Mouse (Mus musculus): Measurements from ENCODE around the gene Rlbp1. TPM values are rescaled to one million over a fixed set of nuclear protein-coding genes. Genes with fewer than 3 reads are reported as not detected.

Gene Rlbp1
- polyA plus RNA-seq, 1 experiment = 0.33 TPM

- no peak for DNase-seq
- Histone ChIP-seq H3K4me1 (ENCODE audit: control insufficient read depth, insufficient read depth, low read length) (no peaks in the 10 kb centered on the region), H3K27ac (ENCODE audit: insufficient read depth, low read depth, low read length) (no peak overlapping the region), H3K27me3 (replicated peaks; ENCODE audit: control insufficient read depth, insufficient read depth, low read length) (no peaks in the 10 kb centered on the region), H3K36me3 (ENCODE audit: control insufficient read depth, insufficient read depth, low read length) (peaks cover 1% of the 10 kb centered on the region; the same call in 1 of the 2 replicates), H3K4me3 (ENCODE audit: insufficient read depth, low read depth, low read length) (no peak overlapping the region)
- 83% methylated on average over 7 of the region's 7 CpGs for WGBS
- no peak for TF ChIP-seq POLR2A (IDR thresholded peaks at IDR 0.05; ENCODE audit: low read depth, low read length)
- TF ChIP-seq CTCF (conservative IDR thresholded peaks at IDR 0.05; ENCODE audit: insufficient read depth, insufficient read length, low read depth, low read length) = no peak
Measured at GRCm38 (mm10) chr7:79362830-79363229, 24.0 kb downstream of the Rlbp1 start.

GRCm38 (mm10) chr7:79362208-79362607 lies 24.6 kb downstream of the Rlbp1 start:
- no peaks in the 10 kb centered on the region for H3K27me3 ChIP-seq (replicated peaks; ENCODE audit: control insufficient read depth, insufficient read depth, low read length)
- no peak for DNase-seq
- peaks cover 3% of the 10 kb centered on the region; the same call in 1 of the 2 replicates for H3K36me3 ChIP-seq (ENCODE audit: control insufficient read depth, insufficient read depth, low read length)
- no peak overlapping the region for H3K4me3 ChIP-seq (ENCODE audit: insufficient read depth, low read depth, low read length)
- no peak overlapping the region for H3K27ac ChIP-seq (ENCODE audit: insufficient read depth, low read depth, low read length)
- TF ChIP-seq CTCF (conservative IDR thresholded peaks at IDR 0.05; ENCODE audit: insufficient read depth, insufficient read length, low read depth, low read length) (no peak), POLR2A (IDR thresholded peaks at IDR 0.05; ENCODE audit: low read depth, low read length) (no peak)
- H3K4me1 ChIP-seq (ENCODE audit: control insufficient read depth, insufficient read depth, low read length) = no peaks in the 10 kb centered on the region
- 63% methylated on average over 8 of the region's 8 CpGs for WGBS

- H3K27me3 ChIP-seq (replicated peaks; ENCODE audit: control insufficient read depth, insufficient read depth, low read length) = no peaks in the 10 kb centered on the region
- DNase-seq = no peak
- H3K36me3 ChIP-seq (ENCODE audit: control insufficient read depth, insufficient read depth, low read length) = peaks cover 8% of the 10 kb centered on the region
- H3K4me3 ChIP-seq (ENCODE audit: insufficient read depth, low read depth, low read length) = no peak overlapping the region
- WGBS = 69% methylated on average over 11 of the region's 11 CpGs
- H3K27ac ChIP-seq (ENCODE audit: insufficient read depth, low read depth, low read length) = no peak overlapping the region
- TF ChIP-seq POLR2A (IDR thresholded peaks at IDR 0.05; ENCODE audit: low read depth, low read length) (no peak), CTCF (conservative IDR thresholded peaks at IDR 0.05; ENCODE audit: insufficient read depth, insufficient read length, low read depth, low read length) (no peak)
- H3K4me1 ChIP-seq (ENCODE audit: control insufficient read depth, insufficient read depth, low read length) = no peaks in the 10 kb centered on the region
Measured at GRCm38 (mm10) chr7:79360056-79360455, 26.8 kb downstream of the Rlbp1 start.

- Histone ChIP-seq H3K27me3 (replicated peaks; ENCODE audit: control insufficient read depth, insufficient read depth, low read length) (no peaks in the 10 kb centered on the region), H3K27ac (ENCODE audit: insufficient read depth, low read depth, low read length) (no peak overlapping the region), H3K4me3 (ENCODE audit: insufficient read depth, low read depth, low read length) (no peak overlapping the region), H3K4me1 (ENCODE audit: control insufficient read depth, insufficient read depth, low read length) (no peaks in the 10 kb centered on the region), H3K36me3 (ENCODE audit: control insufficient read depth, insufficient read depth, low read length) (peaks cover 11% of the 10 kb centered on the region)
- DNase-seq = no peak
- WGBS = 92% methylated on average over 3 of the region's 3 CpGs
- TF ChIP-seq POLR2A (IDR thresholded peaks at IDR 0.05; ENCODE audit: low read depth, low read length) (no peak), CTCF (conservative IDR thresholded peaks at IDR 0.05; ENCODE audit: insufficient read depth, insufficient read length, low read depth, low read length) (no peak)
Measured at GRCm38 (mm10) chr7:79359183-79359435, 27.7 kb downstream of the Rlbp1 start.

GRCm38 (mm10) chr7:79358350-79359182 lies 28.3 kb downstream of the Rlbp1 start:
- H3K27ac ChIP-seq (ENCODE audit: insufficient read depth, low read depth, low read length) = no peak overlapping the region
- no peak overlapping the region for H3K4me3 ChIP-seq (ENCODE audit: insufficient read depth, low read depth, low read length)
- H3K4me1 ChIP-seq (ENCODE audit: control insufficient read depth, insufficient read depth, low read length) = no peaks in the 10 kb centered on the region
- 63% methylated on average over 15 of the region's 15 CpGs for WGBS
- DNase-seq = no peak
- no peak for TF ChIP-seq CTCF (conservative IDR thresholded peaks at IDR 0.05; ENCODE audit: insufficient read depth, insufficient read length, low read depth, low read length)
- no peak for TF ChIP-seq POLR2A (IDR thresholded peaks at IDR 0.05; ENCODE audit: low read depth, low read length)
- H3K27me3 ChIP-seq (replicated peaks; ENCODE audit: control insufficient read depth, insufficient read depth, low read length) = no peaks in the 10 kb centered on the region
- H3K36me3 ChIP-seq (ENCODE audit: control insufficient read depth, insufficient read depth, low read length) = peaks cover 11% of the 10 kb centered on the region

GRCm38 (mm10) chr7:79349738-79350386 lies 37.0 kb downstream of the Rlbp1 start:
- Histone ChIP-seq H3K27ac (ENCODE audit: insufficient read depth, low read depth, low read length) (no peak overlapping the region), H3K4me3 (ENCODE audit: insufficient read depth, low read depth, low read length) (no peak overlapping the region), H3K4me1 (ENCODE audit: control insufficient read depth, insufficient read depth, low read length) (no peaks in the 10 kb centered on the region), H3K36me3 (ENCODE audit: control insufficient read depth, insufficient read depth, low read length) (peaks cover 3% of the 10 kb centered on the region), H3K27me3 (replicated peaks; ENCODE audit: control insufficient read depth, insufficient read depth, low read length) (no peaks in the 10 kb centered on the region)
- WGBS = 42% methylated on average over 12 of the region's 12 CpGs
- no peak for TF ChIP-seq POLR2A (IDR thresholded peaks at IDR 0.05; ENCODE audit: low read depth, low read length)
- TF ChIP-seq CTCF (conservative IDR thresholded peaks at IDR 0.05; ENCODE audit: insufficient read depth, insufficient read length, low read depth, low read length) = peak; percentile 90
- peak; percentile 74 for DNase-seq

- no peaks in the 10 kb centered on the region for H3K36me3 ChIP-seq (ENCODE audit: control insufficient read depth, insufficient read depth, low read length)
- 83% methylated on average over 8 of the region's 8 CpGs for WGBS
- H3K27ac ChIP-seq (ENCODE audit: insufficient read depth, low read depth, low read length) = no peak overlapping the region
- no peak overlapping the region for H3K4me3 ChIP-seq (ENCODE audit: insufficient read depth, low read depth, low read length)
- TF ChIP-seq CTCF (conservative IDR thresholded peaks at IDR 0.05; ENCODE audit: insufficient read depth, insufficient read length, low read depth, low read length) = no peak
- TF ChIP-seq POLR2A (IDR thresholded peaks at IDR 0.05; ENCODE audit: low read depth, low read length) = no peak
- no peaks in the 10 kb centered on the region for H3K4me1 ChIP-seq (ENCODE audit: control insufficient read depth, insufficient read depth, low read length)
- no peak for DNase-seq
- no peaks in the 10 kb centered on the region for H3K27me3 ChIP-seq (replicated peaks; ENCODE audit: control insufficient read depth, insufficient read depth, low read length)
Measured at GRCm38 (mm10) chr7:79348816-79349215, 38.0 kb downstream of the Rlbp1 start.

All from kidney, adult 2 months (tissue).